In the genomic region with DNA sequence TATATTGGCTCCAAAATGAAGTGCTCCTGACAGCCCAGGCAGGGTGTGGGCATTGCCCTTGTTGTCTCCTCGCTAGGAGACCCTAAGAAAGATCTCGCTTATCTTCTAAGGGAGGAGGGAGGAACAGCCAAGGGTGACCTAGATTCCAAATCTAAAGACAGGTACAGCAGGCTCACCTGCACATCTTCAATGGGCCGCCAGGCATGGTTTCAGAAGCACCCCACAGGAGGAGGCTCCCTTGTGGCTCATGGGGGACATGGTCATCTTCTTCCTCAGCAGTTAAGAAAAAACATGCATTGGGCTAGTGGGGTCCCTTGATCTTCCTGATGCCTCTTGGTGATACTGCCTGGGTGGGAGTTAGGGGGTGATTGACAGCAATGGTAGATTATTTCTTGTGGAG, we compare ENCODE assay signal across 10 mouse cellular contexts.
A peak's percentile ranks its signal among the peaks of the same experiment; 100 is the strongest.
DNase-seq lines count a peak whose midpoint lies in the region; ATAC-seq lines count a peak whose summit lies in the region.
"Had no signal": no experiment of that assay in that cellular context is flagged by ENCODE, and none has a peak within 500 bp of the region (broad histone marks: within the 10 kb centered on the region; RNA-seq: fewer than 3 reads in every experiment).

No protein-coding gene starts in this region.

- 0 out of 2 replicates have a peak overlapping the region, but pooled peaks have one; percentile 47 for H3K27ac ChIP-seq in forebrain, embryonic 12.5 days
- H3K27ac ChIP-seq in forebrain, embryonic 11.5 days (ENCODE audit: low read depth, low read length), result no peak overlapping the region
- peak overlapping the region; percentile 66; the same call in 1 of the 2 replicates for H3K27ac ChIP-seq in limb, embryonic 12.5 days
- no peak overlapping the region for H3K27ac ChIP-seq in limb, embryonic 10.5 days
- H3K27ac ChIP-seq in midbrain, embryonic 13.5 days, result peak overlapping the region; percentile 84
- H3K27ac ChIP-seq in liver, embryonic 12.5 days, result no peak overlapping the region
- H3K27ac ChIP-seq: liver, embryonic 13.5 days had no signal

- no peak overlapping the region for H3K4me3 ChIP-seq in forebrain, embryonic 12.5 days (replicated peaks)
- H3K4me3 ChIP-seq in forebrain, embryonic 11.5 days (ENCODE audit: low read depth, low read length), result no peak overlapping the region
- H3K4me3 ChIP-seq in limb, embryonic 12.5 days (replicated peaks), result no peak overlapping the region
- no peak overlapping the region for H3K4me3 ChIP-seq in limb, embryonic 10.5 days
- H3K4me3 ChIP-seq in midbrain, embryonic 13.5 days (replicated peaks), result no peak overlapping the region
- H3K4me3 ChIP-seq in liver, embryonic 12.5 days, result no peak overlapping the region
- H3K4me3 ChIP-seq: liver, embryonic 13.5 days had no signal

- WGBS in forebrain, embryonic 12.5 days, result 90% methylated on average over 3 of the region's 3 CpGs
- 86% methylated on average over 3 of the region's 3 CpGs for WGBS in forebrain, embryonic 11.5 days
- WGBS in limb, embryonic 12.5 days, result 65% methylated on average over 3 of the region's 3 CpGs
- 62% methylated on average over 3 of the region's 3 CpGs for WGBS in limb, embryonic 10.5 days
- WGBS in midbrain, embryonic 13.5 days, result 63% methylated on average over 3 of the region's 3 CpGs
- 67% methylated on average over 3 of the region's 3 CpGs for WGBS in liver, embryonic 12.5 days (ENCODE audit: insufficient replicate concordance)

- no peaks in the 10 kb centered on the region for H3K36me3 ChIP-seq in forebrain, embryonic 12.5 days (replicated peaks)
- H3K36me3 ChIP-seq in forebrain, embryonic 11.5 days (ENCODE audit: control insufficient read depth, insufficient read depth, low read length), result no peaks in the 10 kb centered on the region
- H3K36me3 ChIP-seq in limb, embryonic 12.5 days, result no peaks in the 10 kb centered on the region
- no peaks in the 10 kb centered on the region for H3K36me3 ChIP-seq in limb, embryonic 10.5 days
- no peaks in the 10 kb centered on the region for H3K36me3 ChIP-seq in midbrain, embryonic 13.5 days
- no peaks in the 10 kb centered on the region for H3K36me3 ChIP-seq in liver, embryonic 12.5 days
- H3K36me3 ChIP-seq: liver, embryonic 13.5 days had no signal

- H3K9ac ChIP-seq in forebrain, embryonic 12.5 days, result no peak overlapping the region
- no peak overlapping the region for H3K9ac ChIP-seq in forebrain, embryonic 11.5 days (ENCODE audit: low read length)
- no peak overlapping the region for H3K9ac ChIP-seq in limb, embryonic 12.5 days (replicated peaks)
- H3K9ac ChIP-seq in midbrain, embryonic 13.5 days (replicated peaks), result peak overlapping the region; percentile 61
- H3K9ac ChIP-seq in liver, embryonic 12.5 days, result no peak overlapping the region
- H3K9ac ChIP-seq: liver, embryonic 13.5 days had no signal

- ATAC-seq in forebrain, embryonic 12.5 days (ENCODE audit: low FRiP score), result no peak
- ATAC-seq in forebrain, embryonic 11.5 days (replicated peaks; ENCODE audit: low FRiP score), result no peak
- no peak for ATAC-seq in limb, embryonic 12.5 days (ENCODE audit: insufficient number of reproducible peaks, insufficient read depth, low FRiP score, low TSS enrichment, low read depth)
- no peak for ATAC-seq in midbrain, embryonic 13.5 days
- no peak for ATAC-seq in liver, embryonic 12.5 days

- H3K4me2 ChIP-seq in forebrain, embryonic 12.5 days, result no peak overlapping the region
- H3K4me2 ChIP-seq in forebrain, embryonic 11.5 days (ENCODE audit: low read depth, low read length, severe bottlenecking), result no peak overlapping the region
- peak overlapping the region; percentile 36; the same call in 1 of the 2 replicates for H3K4me2 ChIP-seq in limb, embryonic 12.5 days
- H3K4me2 ChIP-seq in midbrain, embryonic 13.5 days (replicated peaks), result peak overlapping the region; percentile 36; the same call in 1 of the 2 replicates
- no peak overlapping the region for H3K4me2 ChIP-seq in liver, embryonic 12.5 days
- H3K4me2 ChIP-seq: liver, embryonic 13.5 days had no signal

- no peaks in the 10 kb centered on the region for H3K9me3 ChIP-seq in forebrain, embryonic 12.5 days
- no peaks in the 10 kb centered on the region for H3K9me3 ChIP-seq in forebrain, embryonic 11.5 days (ENCODE audit: control insufficient read depth, low read length)
- no peaks in the 10 kb centered on the region for H3K9me3 ChIP-seq in limb, embryonic 12.5 days
- H3K9me3 ChIP-seq in limb, embryonic 10.5 days (replicated peaks), result no peaks in the 10 kb centered on the region
- no peaks in the 10 kb centered on the region for H3K9me3 ChIP-seq in midbrain, embryonic 13.5 days
- H3K9me3 ChIP-seq in liver, embryonic 12.5 days (replicated peaks), result no peaks in the 10 kb centered on the region
- H3K9me3 ChIP-seq: liver, embryonic 13.5 days had no signal

- H3K27me3 ChIP-seq in forebrain, embryonic 12.5 days, result peaks cover 6% of the 10 kb centered on the region; the same call in 1 of the 2 replicates
- no peaks in the 10 kb centered on the region for H3K27me3 ChIP-seq in forebrain, embryonic 11.5 days (ENCODE audit: control insufficient read depth, insufficient read depth, low read length)
- H3K27me3 ChIP-seq in limb, embryonic 12.5 days, result no peaks in the 10 kb centered on the region
- no peaks in the 10 kb centered on the region for H3K27me3 ChIP-seq in limb, embryonic 10.5 days (ENCODE audit: low read depth, poor library complexity, severe bottlenecking)
- no peaks in the 10 kb centered on the region for H3K27me3 ChIP-seq in midbrain, embryonic 13.5 days
- H3K27me3 ChIP-seq in liver, embryonic 12.5 days (replicated peaks), result no peaks in the 10 kb centered on the region
- H3K27me3 ChIP-seq: liver, embryonic 13.5 days had no signal

- peaks cover 38% of the 10 kb centered on the region for H3K4me1 ChIP-seq in forebrain, embryonic 12.5 days
- peaks cover 8% of the 10 kb centered on the region; the same call in 1 of the 2 replicates for H3K4me1 ChIP-seq in forebrain, embryonic 11.5 days (replicated peaks; ENCODE audit: control insufficient read depth, insufficient read depth, low read length)
- H3K4me1 ChIP-seq in limb, embryonic 12.5 days (replicated peaks), result peaks cover 46% of the 10 kb centered on the region
- peaks cover 46% of the 10 kb centered on the region for H3K4me1 ChIP-seq in limb, embryonic 10.5 days
- H3K4me1 ChIP-seq in midbrain, embryonic 13.5 days (replicated peaks), result peaks cover 42% of the 10 kb centered on the region
- H3K4me1 ChIP-seq in liver, embryonic 12.5 days, result peaks cover 39% of the 10 kb centered on the region

- no peak for DNase-seq in forebrain, embryonic 11.5 days (ENCODE audit: low spot score)
- no peak for DNase-seq in limb, embryonic 10.5 days (ENCODE audit: low spot score)
- DNase-seq in thymus, postnatal 14 days, result peak; percentile 56
- DNase-seq in ovary, postnatal 14 days (ENCODE audit: low spot score), result no peak
- DNase-seq: kidney, postnatal 36 days; liver, embryonic 13.5 days had no signal

Comparison
In these comparisons a context has a peak if more than half of its experiments do, and no peak if none do; other contexts are left out.
1. H3K27ac ChIP-seq: peak in forebrain, embryonic 12.5 days (single experiment), limb, embryonic 12.5 days (single experiment) and midbrain, embryonic 13.5 days (single experiment); none in forebrain, embryonic 11.5 days (single experiment), limb, embryonic 10.5 days (single experiment) and liver, embryonic 12.5 days (single experiment).
2. H3K4me2 ChIP-seq: peak in limb, embryonic 12.5 days (single experiment) and midbrain, embryonic 13.5 days (single experiment); none in forebrain, embryonic 12.5 days (single experiment), forebrain, embryonic 11.5 days (single experiment) and liver, embryonic 12.5 days (single experiment).